Mouse (Mus musculus) hematopoietic stem cell, adult 5-6 weeks (primary cell): ENCODE data around the gene Cldn9. TPM values are rescaled to one million over a fixed set of nuclear protein-coding genes. Genes with fewer than 3 reads are reported as not detected.

Experiments
- ATAC-seq, 2 experiments: fragments of 125-278 bp in 1 of 2; replicated peaks in 1 of 2; 2 replicates each; pipeline ENCODE4 v1.8.0; 2016 to 2017; ENCODE audit warnings: inconsistent platforms in 2 of 2, mild to moderate bottlenecking in 2 of 2, moderate number of reproducible peaks in 2 of 2, low read depth in 1 of 2, moderate TSS enrichment in 1 of 2; ENCODE audit not compliant: low FRiP score in 2 of 2, poor library complexity in 2 of 2, severe bottlenecking in 2 of 2, insufficient read depth in 1 of 2, low TSS enrichment in 1 of 2
- total RNA-seq: library from RNA; stranded (forward); fragments of 172-1452, 232-1000 nt; gene quantifications from 2 replicates; pipeline ENCODE4 v1.2.3, GENCODE M21; 2017

The Cldn9 gene
- not detected in 2 replicates for total RNA-seq

DNA sequence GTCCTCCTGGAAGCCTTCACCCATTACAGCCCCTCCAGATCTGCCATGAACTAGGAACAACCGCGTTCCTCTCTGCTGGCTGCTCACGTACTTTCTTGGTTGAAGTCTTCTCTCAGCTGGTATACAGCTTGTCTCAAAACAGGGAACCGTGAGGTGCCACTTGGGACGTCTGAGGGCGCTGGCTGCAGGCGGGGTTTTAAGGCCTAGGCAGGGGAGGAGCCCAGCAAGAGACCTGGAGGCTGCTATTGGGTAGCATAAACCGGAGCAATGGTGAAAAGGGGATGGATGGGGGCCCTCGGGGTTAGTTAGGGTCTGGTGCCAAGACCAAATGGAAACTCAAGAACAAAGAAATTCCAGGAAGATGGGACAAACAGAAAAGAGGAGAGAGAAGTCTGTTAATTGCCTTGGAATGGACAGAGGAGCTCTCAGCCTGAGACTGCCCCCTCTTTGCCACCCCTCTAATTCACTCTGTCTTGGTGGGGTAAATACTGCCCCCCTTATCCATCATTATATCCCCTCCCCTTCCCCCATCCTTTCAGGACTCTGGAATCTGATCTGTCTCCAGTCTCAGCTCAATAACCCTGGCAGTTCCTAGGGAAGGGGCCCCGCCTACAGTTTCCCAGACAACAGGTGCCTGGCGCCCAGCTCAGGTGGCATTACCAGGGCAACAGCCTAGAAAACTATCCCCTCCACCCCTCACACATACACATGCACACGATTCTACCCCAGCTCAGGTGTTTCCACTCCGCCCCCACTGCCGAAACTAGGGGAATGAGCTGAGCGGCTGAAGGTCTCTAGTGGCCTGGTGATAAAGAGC lies at the start of gene Cldn9:
Gene Cldn9, minus strand, starts transcription at position 171 of the 817 bp plus-strand sequence.
- ATAC-seq = peak; percentile 54 to 65; a peak in 3 of 4 replicates

DNA sequence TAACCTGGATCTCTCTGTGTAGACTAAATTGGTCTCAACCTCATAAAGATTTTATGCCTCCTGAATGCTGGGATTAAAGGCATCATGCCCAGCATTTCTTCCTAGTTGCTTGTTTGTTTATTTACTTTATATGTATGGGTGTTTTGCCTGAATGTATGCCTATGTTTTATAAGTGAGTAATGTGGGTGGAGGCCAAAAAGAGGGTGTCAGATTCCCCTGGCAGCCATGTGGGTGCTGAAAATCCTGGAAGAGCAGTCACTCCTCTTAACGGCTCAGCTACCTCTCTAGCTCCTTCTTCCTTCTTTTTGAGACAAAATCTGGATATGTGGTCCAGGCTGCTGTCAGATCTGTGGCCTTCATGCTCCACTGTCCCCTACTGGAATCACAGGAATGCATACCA lies 46.6 kb upstream of the Cldn9 start:
- ATAC-seq = no peak

- peak; percentile 63 to 75 for ATAC-seq
Observed at GRCm38 (mm10) chr17:23726758-23727142, 42.9 kb upstream of the Cldn9 start.

DNA sequence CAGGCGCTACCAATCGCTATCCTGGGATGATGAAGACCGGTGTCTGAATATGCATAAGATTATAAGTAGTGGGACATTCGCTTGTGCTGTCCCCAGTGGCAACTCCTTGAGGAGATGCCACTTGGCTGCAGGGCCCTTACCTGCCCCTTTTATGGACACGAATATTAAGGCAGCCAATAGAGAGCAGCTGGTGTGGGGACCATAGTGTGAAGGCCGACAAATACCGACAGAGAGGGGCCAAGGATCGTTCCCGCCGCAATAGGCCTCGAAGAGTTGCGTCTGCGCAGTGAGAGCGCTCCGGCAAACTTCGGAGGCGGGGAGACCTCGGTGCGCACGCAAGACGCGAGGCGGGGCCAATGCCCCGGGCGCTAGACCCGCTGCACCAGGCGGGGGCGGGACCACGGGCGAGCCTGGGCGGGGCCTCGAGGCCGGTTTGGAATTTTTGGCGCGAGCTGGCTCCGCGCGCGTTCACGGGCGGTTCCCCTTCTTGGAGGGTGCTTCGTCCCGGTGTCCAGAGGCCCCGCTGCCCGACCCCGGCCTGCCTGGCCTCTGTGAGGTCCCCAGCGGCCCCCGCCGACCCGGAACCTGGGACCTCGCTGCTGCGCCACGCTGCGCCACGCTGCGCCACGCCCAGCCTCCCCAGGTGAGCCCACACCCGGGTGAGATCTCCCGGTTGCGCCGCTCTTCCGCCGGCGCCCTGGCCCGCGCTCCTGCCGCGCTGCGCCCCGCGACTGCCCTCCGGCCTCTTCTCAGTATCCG lies 42.4 kb upstream of the Cldn9 start, which contains the start of gene Pkmyt1:
Gene Pkmyt1, plus strand, starts transcription at position 338 of the 759 bp plus-strand sequence.
- ATAC-seq = peak; percentile 87 to 88

DNA sequence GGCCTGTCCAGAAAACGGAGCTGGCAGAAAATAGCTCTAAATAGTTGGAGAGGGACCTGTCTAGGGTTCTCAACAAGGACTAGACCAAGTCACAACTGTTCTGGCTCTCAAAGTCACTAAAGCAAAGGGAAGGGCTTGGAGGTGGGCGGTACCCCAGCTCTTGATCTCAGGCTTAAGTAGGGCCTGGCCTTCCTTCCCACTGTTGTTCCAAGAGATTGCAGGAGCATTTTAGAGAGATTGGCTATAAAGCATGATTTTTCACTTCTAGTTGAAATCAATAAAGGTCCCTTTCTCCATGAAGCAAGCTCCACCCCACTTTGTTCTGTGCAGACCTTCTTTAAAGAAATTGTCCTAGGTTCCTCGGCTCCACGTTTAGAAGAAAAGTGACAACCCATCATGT lies 41.7 kb upstream of the Cldn9 start:
- no peak for ATAC-seq

DNA sequence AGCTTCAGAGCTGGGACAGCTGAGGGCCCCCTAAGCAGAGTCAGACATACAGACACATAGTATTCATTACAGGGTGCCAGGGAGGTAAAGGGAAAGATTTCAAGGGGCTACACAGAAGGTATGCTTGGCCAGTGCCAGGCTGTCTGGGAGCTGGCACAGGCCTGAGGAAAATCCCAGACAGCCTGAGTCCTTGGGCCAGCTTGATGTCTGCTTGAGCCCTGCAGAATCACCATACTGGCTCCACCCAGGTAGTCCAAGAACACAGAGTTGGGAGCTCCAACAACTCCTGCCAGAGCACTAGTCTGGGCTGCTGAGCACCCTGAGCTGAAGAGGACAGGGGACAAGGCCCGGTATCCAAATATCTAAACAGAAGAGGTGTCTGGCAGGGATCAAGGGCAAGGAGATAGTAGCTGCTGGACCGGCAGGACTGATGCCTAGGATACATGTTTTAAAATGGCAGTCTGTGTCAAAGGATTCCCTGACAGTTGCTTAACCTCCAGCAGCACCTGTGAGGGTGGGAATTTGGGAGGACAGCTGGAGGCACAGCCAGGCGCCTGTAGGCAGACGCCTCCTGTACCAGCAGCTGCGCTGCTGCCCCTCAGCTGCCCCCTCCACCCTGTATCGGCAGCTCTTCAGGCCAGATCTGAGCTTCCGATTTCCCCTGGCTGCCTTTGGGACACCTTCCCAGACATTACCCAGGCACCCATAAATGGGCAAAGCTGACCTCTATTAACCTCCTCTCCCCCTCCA lies 38.7 kb upstream of the Cldn9 start, which contains the start of gene 1520401A03Rik:
Gene 1520401A03Rik, minus strand, starts transcription at position 408 of the 750 bp plus-strand sequence.
- ATAC-seq = no peak

- ATAC-seq = no peak
Observed at GRCm38 (mm10) chr17:23721886-23722285, 38.1 kb upstream of the Cldn9 start.

DNA sequence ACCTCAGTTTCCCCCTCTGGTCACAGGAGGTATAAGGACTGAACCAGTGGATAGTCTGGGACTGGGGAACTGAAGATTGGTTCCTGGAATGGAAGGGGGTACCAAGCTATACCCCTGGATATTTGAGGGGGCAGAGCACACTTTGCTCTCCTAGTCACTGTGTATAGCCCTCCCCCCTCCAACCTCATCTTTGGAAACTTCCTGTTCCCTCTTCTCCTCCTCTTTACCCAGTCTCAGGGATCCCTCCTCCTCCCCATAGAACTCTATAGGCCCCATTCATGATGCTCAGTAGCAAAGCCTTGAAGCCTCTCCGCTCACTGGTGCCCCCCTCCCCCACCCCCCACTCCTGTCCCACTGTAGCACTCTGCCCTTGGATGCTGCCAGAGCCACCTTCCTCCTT lies 35.6 kb upstream of the Cldn9 start:
- no peak for ATAC-seq

DNA sequence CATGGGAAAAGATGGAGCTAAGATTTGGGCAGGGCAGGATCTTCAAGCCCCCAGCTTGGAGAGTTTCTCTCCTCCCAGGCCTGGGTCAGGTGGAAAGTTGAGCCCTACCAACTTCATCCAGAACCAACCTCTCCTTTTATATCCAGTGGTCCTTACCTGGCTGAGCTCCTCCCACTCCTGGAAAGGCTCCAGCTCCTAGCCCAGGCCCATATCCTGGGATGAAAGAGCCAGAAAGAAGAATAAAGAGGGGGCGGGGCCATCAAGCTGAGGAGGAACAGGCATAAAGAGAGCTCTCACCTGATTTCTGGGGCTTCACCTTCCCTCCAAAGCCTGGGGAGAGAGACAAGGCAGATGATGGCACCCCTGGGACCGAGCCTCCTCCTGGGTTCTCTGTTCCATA lies 33.2 kb upstream of the Cldn9 start:
- no peak for ATAC-seq

GRCm38 (mm10) chr17:23706212-23706611 lies 22.4 kb upstream of the Cldn9 start:
- ATAC-seq = peak; percentile 62 to 81

DNA sequence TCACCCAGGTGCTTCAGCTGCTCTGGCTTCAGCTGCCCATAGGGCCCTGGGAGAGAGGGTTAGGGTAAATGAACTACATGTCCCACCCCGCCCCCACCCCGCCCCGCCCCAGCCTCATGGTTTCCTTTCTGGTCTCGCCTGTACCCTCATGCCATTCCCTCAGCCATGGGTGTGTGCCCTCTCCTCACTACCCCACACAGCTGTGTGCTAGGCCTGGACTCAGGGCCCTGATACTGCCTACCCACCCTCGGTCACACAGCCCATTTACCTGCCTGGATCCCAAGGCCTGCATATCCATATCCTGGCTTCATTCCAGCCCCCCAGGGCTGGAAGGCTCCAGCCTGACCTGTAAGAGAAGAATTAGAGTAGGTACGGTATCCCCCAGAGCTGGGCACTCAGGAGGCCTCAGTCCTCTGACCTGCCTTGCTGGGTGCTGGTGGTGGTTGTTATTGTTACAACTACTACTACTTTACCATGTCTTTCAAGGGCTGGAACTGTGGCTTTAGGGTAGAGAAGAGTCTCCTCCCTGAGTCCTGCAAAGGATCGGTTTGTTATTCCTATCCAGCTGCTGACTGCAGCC lies 21.8 kb upstream of the Cldn9 start:
- no peak for ATAC-seq

- no peak for ATAC-seq
Observed at GRCm38 (mm10) chr17:23704741-23705140, 20.9 kb upstream of the Cldn9 start.

- no peak for ATAC-seq
Observed at GRCm38 (mm10) chr17:23703301-23703700, 19.5 kb upstream of the Cldn9 start.

DNA sequence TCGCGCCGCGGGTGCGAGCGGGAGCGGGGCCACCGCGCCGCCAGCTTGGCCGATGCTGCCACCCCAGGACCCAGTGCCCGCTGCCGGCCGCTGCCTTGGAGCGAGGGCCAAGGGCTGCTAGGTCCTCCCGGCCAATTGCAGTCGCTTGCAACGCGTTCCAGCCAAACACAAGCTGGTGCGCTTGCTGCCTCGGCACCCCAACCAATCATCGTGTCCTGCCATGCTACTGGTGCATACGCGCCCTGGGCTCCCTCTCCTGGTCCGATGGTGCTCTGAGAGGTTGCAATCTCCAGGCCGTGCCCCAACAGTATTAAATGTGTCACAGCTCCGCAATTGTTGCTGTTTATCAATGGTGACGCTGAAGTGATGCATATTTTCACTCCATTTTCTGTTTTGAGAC lies 16.3 kb upstream of the Cldn9 start:
- peak; percentile 100 for ATAC-seq

- peak in 1 of 2 experiments; percentile 12; a peak in 1 of 4 replicates for ATAC-seq
Observed at GRCm38 (mm10) chr17:23699131-23700077, 15.6 kb upstream of the Cldn9 start.

DNA sequence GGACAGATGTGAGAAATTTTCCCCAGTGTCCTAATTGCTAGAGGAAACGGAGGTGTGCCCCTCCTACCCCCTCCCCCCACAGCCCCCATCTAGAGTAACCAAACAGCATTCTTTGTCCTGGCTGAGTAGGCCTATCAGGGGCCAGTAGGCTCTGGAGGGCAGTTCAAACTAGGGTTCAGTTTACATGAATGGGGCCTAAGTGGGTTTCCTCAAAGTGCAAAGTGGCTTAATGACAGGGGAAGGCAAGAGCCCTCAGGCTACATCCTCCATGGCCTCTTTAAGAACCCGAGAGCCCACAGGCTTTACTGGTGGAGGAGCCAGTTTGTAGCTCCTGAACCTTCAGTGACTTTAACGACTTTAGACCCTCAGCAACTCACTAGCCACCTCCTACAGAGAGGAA lies 12.0 kb upstream of the Cldn9 start:
- no peak for ATAC-seq
